Mouse (Mus musculus): ENCODE data around the gene Aldh1b1. TPM values are rescaled to one million over a fixed set of nuclear protein-coding genes. Genes with fewer than 3 reads are reported as not detected.
A peak's percentile ranks its signal among the peaks of the same experiment; 100 is the strongest.

Gene Aldh1b1
- polyA plus RNA-seq, 1 experiment from 2014 or later, result 428 TPM

- Histone ChIP-seq H3K4me2 (replicated peaks) (0 out of 2 replicates have a peak overlapping the region, but pooled peaks have one; percentile 34), H3K4me3 (replicated peaks) (no peak overlapping the region)
- 67% methylated on average over 13 of the region's 13 CpGs for WGBS
Measured at GRCm38 (mm10) chr4:45788446-45789081, 10.3 kb upstream of the Aldh1b1 start.

GRCm38 (mm10) chr4:45789263-45789958 lies 9.4 kb upstream of the Aldh1b1 start:
- Histone ChIP-seq H3K9ac (no peak overlapping the region), H3K9me3 (no peaks in the 10 kb centered on the region), H3K36me3 (no peaks in the 10 kb centered on the region), H3K4me2 (replicated peaks) (peak overlapping the region; percentile 34; the same call in 1 of the 2 replicates), H3K27ac (peak overlapping the region; percentile 80), H3K4me3 (replicated peaks) (no peak overlapping the region), H3K27me3 (replicated peaks) (no peaks in the 10 kb centered on the region), H3K4me1 (replicated peaks) (peaks cover 27% of the 10 kb centered on the region)
- WGBS, result 50% methylated on average over 13 of the region's 13 CpGs
- peak; percentile 92 for ATAC-seq

More at GRCm38 (mm10) chr4:45788446-45789081, 10.3 kb upstream of the Aldh1b1 start:
- Histone ChIP-seq H3K4me1 (replicated peaks) (peaks cover 25% of the 10 kb centered on the region), H3K27me3 (replicated peaks) (no peaks in the 10 kb centered on the region), H3K9ac (no peak overlapping the region), H3K27ac (peak overlapping the region; percentile 80), H3K36me3 (no peaks in the 10 kb centered on the region), H3K9me3 (no peaks in the 10 kb centered on the region)
- ATAC-seq, result no peak

- peaks cover 27% of the 10 kb centered on the region for H3K4me1 ChIP-seq (replicated peaks)
- H3K9ac ChIP-seq, result no peak overlapping the region
- no peak overlapping the region for H3K4me3 ChIP-seq (replicated peaks)
- H3K9me3 ChIP-seq, result no peaks in the 10 kb centered on the region
- no peaks in the 10 kb centered on the region for H3K27me3 ChIP-seq (replicated peaks)
- peak; percentile 71 for ATAC-seq
- H3K36me3 ChIP-seq, result no peaks in the 10 kb centered on the region
- peak overlapping the region; percentile 80 for H3K27ac ChIP-seq
- peak overlapping the region; percentile 34; the same call in 1 of the 2 replicates for H3K4me2 ChIP-seq (replicated peaks)
- 52% methylated on average over 2 of the region's 2 CpGs for WGBS
Measured at GRCm38 (mm10) chr4:45790018-45790417, 8.8 kb upstream of the Aldh1b1 start.

- peak; percentile 70 for ATAC-seq
- Histone ChIP-seq H3K9ac (peak overlapping the region; percentile 17; the same call in 1 of the 2 replicates), H3K36me3 (no peaks in the 10 kb centered on the region), H3K4me2 (replicated peaks) (peak overlapping the region; percentile 62), H3K9me3 (no peaks in the 10 kb centered on the region), H3K4me3 (replicated peaks) (peak overlapping the region; percentile 29), H3K27ac (peak overlapping the region; percentile 87), H3K27me3 (replicated peaks) (no peaks in the 10 kb centered on the region), H3K4me1 (replicated peaks) (peaks cover 13% of the 10 kb centered on the region)
- under 1% methylated on average over 12 of the region's 12 CpGs for WGBS
Measured at GRCm38 (mm10) chr4:45795191-45795811, 3.5 kb upstream of the Aldh1b1 start.

GRCm38 (mm10) chr4:45796760-45797159 lies 2.1 kb upstream of the Aldh1b1 start:
- H3K4me2 ChIP-seq (replicated peaks), result 0 out of 2 replicates have a peak overlapping the region, but pooled peaks have one; percentile 17
- peaks cover 13% of the 10 kb centered on the region for H3K4me1 ChIP-seq (replicated peaks)
- no peak overlapping the region for H3K4me3 ChIP-seq (replicated peaks)
- peak overlapping the region; percentile 72 for H3K27ac ChIP-seq
- no peak for ATAC-seq
- H3K36me3 ChIP-seq, result no peaks in the 10 kb centered on the region
- H3K9me3 ChIP-seq, result no peaks in the 10 kb centered on the region
- H3K27me3 ChIP-seq (replicated peaks), result no peaks in the 10 kb centered on the region
- H3K9ac ChIP-seq, result no peak overlapping the region
- WGBS, result 33% methylated on average over 5 of the region's 5 CpGs

GRCm38 (mm10) chr4:45799956-45800537 lies 1.2 kb downstream of the Aldh1b1 start:
- Histone ChIP-seq H3K4me1 (replicated peaks) (peaks cover 10% of the 10 kb centered on the region), H3K4me3 (replicated peaks) (peak overlapping the region; percentile 60), H3K27me3 (replicated peaks) (no peaks in the 10 kb centered on the region), H3K9me3 (no peaks in the 10 kb centered on the region), H3K36me3 (peaks cover 23% of the 10 kb centered on the region), H3K4me2 (replicated peaks) (peak overlapping the region; percentile 74), H3K27ac (peak overlapping the region; percentile 86), H3K9ac (peak overlapping the region; percentile 17; the same call in 1 of the 2 replicates)
- peak; percentile 49 for ATAC-seq
- WGBS, result 14% methylated on average over 3 of the region's 3 CpGs

GRCm38 (mm10) chr4:45802900-45803299 lies 4.1 kb downstream of the Aldh1b1 start:
- no peak overlapping the region for H3K4me3 ChIP-seq (replicated peaks)
- H3K4me1 ChIP-seq (replicated peaks), result peaks cover 2% of the 10 kb centered on the region; the same call in 1 of the 2 replicates
- H3K9ac ChIP-seq, result no peak overlapping the region
- WGBS, result 94% methylated on average over 14 of the region's 14 CpGs
- H3K4me2 ChIP-seq (replicated peaks), result 0 out of 2 replicates have a peak overlapping the region, but pooled peaks have one; percentile 9
- peaks cover 27% of the 10 kb centered on the region for H3K36me3 ChIP-seq
- no peaks in the 10 kb centered on the region for H3K27me3 ChIP-seq (replicated peaks)
- ATAC-seq, result no peak
- no peak overlapping the region for H3K27ac ChIP-seq
- no peaks in the 10 kb centered on the region for H3K9me3 ChIP-seq

- no peak overlapping the region for H3K27ac ChIP-seq
- no peaks in the 10 kb centered on the region for H3K4me1 ChIP-seq (replicated peaks)
- H3K27me3 ChIP-seq (replicated peaks), result no peaks in the 10 kb centered on the region
- H3K36me3 ChIP-seq, result peaks cover 19% of the 10 kb centered on the region
- H3K4me2 ChIP-seq (replicated peaks), result no peak overlapping the region
- H3K9me3 ChIP-seq, result no peaks in the 10 kb centered on the region
- ATAC-seq, result no peak
- no peak overlapping the region for H3K9ac ChIP-seq
- no peak overlapping the region for H3K4me3 ChIP-seq (replicated peaks)
- WGBS, result 56% methylated on average over 7 of the region's 7 CpGs
Measured at GRCm38 (mm10) chr4:45808034-45808433, 9.2 kb downstream of the Aldh1b1 start.

- Histone ChIP-seq H3K27me3 (replicated peaks) (no peaks in the 10 kb centered on the region), H3K4me2 (replicated peaks) (no peak overlapping the region), H3K9ac (no peak overlapping the region), H3K36me3 (no peaks in the 10 kb centered on the region), H3K4me3 (replicated peaks) (no peak overlapping the region), H3K27ac (no peak overlapping the region), H3K9me3 (no peaks in the 10 kb centered on the region), H3K4me1 (replicated peaks) (no peaks in the 10 kb centered on the region)
- ATAC-seq, result no peak
- 30% methylated on average over 8 of the region's 8 CpGs for WGBS
Measured at GRCm38 (mm10) chr4:45811250-45811649, 12.4 kb downstream of the Aldh1b1 start.

- Histone ChIP-seq H3K36me3 (no peaks in the 10 kb centered on the region), H3K9me3 (no peaks in the 10 kb centered on the region), H3K4me3 (replicated peaks) (no peak overlapping the region), H3K27ac (no peak overlapping the region), H3K9ac (no peak overlapping the region), H3K27me3 (replicated peaks) (no peaks in the 10 kb centered on the region), H3K4me1 (replicated peaks) (peaks cover 15% of the 10 kb centered on the region), H3K4me2 (replicated peaks) (no peak overlapping the region)
- no peak for ATAC-seq
- WGBS, result 44% methylated on average over 7 of the region's 7 CpGs
Measured at GRCm38 (mm10) chr4:45815542-45815941, 16.7 kb downstream of the Aldh1b1 start.

GRCm38 (mm10) chr4:45818814-45819207 lies 20.0 kb downstream of the Aldh1b1 start:
- Histone ChIP-seq H3K9me3 (no peaks in the 10 kb centered on the region), H3K4me1 (replicated peaks) (peaks cover 15% of the 10 kb centered on the region), H3K4me2 (replicated peaks) (peak overlapping the region; percentile 70), H3K27me3 (replicated peaks) (peaks cover 2% of the 10 kb centered on the region; the same call in 1 of the 2 replicates), H3K27ac (peak overlapping the region; percentile 66; the same call in 1 of the 2 replicates), H3K36me3 (no peaks in the 10 kb centered on the region), H3K4me3 (replicated peaks) (peak overlapping the region; percentile 24; the same call in 1 of the 2 replicates), H3K9ac (no peak overlapping the region)
- ATAC-seq, result peak; percentile 41
- 39% methylated on average over 4 of the region's 4 CpGs for WGBS
